Mouse (Mus musculus): ENCODE results near the gene Tpm4. TPM values are rescaled to one million over a fixed set of nuclear protein-coding genes. Genes with fewer than 3 reads are reported as not detected.
"Not testable (repeated sequence)": the region's sequence is repeated elsewhere in the genome, so short reads cannot be mapped to it uniquely, and the experiment has no call there.

Tpm4 gene
- polyA plus RNA-seq (2012; rRNA removed), result 43.9 and 55.7 TPM in 2 replicates

DNA sequence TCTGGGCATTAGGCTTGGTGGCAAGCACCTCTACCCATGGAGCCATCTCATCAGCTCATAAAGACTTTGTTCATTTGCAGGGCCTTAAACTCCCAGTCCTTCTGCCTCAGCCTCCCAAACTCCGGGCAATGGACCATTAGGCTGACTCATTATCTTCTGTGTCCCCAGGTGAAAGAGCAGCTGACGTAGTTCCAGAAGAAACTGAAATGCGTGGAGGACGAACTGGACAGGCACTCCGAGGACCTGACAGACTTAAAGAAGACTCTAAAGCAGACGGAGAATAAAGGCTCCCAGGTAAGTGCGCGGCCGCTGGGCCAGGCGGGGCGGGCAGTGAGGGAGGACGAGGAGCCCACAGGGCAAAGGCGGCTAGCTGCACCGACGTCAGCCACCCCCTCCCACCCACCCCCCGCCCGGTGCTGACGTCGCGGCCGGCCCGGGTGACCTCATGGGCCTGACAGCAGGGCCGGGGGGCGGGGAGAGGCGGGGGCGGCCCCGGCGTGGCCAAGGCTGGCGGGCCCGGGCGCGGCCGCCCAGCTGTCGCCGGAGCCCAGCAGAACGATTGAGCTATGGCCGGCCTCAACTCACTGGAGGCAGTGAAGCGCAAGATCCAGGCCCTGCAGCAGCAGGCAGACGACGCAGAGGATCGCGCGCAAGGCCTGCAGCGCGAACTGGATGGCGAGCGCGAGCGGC, at the start of gene Tpm4:
Tpm4 (plus strand) TSS at position 220 of the 690 bp plus-strand sequence.
- Histone ChIP-seq H3K4me3 (ENCODE audit: insufficient read depth, low read depth, low read length) (peak within 1 kb of the TSS; percentile 93), H3K4me1 (ENCODE audit: control insufficient read depth, insufficient read depth, low read length) (no peaks in the 10 kb centered on the region; the same call in 1 of the 2 replicates), H3K27ac (ENCODE audit: insufficient read depth, low read depth, low read length) (peak within 1 kb of the TSS; percentile 87), H3K36me3 (ENCODE audit: control insufficient read depth, insufficient read depth, low read length) (no peaks in the 10 kb centered on the region), H3K27me3 (replicated peaks; ENCODE audit: control insufficient read depth, insufficient read depth, low read length) (no peaks in the 10 kb centered on the region)
- TF ChIP-seq POLR2A (IDR thresholded peaks at IDR 0.05; ENCODE audit: low read depth, low read length) (peak; percentile 24), CTCF (conservative IDR thresholded peaks at IDR 0.05; ENCODE audit: insufficient read depth, insufficient read length, low read depth, low read length) (no peak)
- under 1% methylated on average over 47 of the region's 49 CpGs for WGBS
- peak; percentile 81 for DNase-seq

DNA sequence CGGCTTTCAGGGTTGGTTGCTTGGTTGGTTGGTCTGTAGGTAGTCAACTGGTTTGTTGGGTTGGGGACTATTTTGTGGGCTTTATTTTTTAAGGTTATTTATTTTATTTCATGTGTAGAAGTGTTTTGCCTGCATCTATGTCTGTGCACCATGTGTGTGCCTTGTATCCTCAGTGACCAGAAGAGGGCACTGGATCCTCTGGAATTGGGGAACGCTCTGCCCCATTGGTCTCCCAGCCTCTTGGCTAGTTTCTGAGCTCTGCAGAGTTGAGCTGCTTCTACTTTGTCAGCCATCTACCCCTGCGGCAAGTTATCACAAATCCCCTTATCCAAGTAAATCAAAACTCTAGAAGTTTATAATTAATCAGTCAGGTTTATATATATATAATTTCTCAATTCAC, 47.2 kb upstream of the Tpm4 start:
- 0 out of 2 replicates have a peak, but pooled peaks have one; percentile 19 for TF ChIP-seq CTCF (conservative IDR thresholded peaks at IDR 0.05; ENCODE audit: insufficient read depth, insufficient read length, low read depth, low read length)
- H3K27me3 ChIP-seq (replicated peaks; ENCODE audit: control insufficient read depth, insufficient read depth, low read length); DNase-seq; H3K36me3 ChIP-seq (ENCODE audit: control insufficient read depth, insufficient read depth, low read length); H3K27ac ChIP-seq (ENCODE audit: insufficient read depth, low read depth, low read length); H3K4me3 ChIP-seq (ENCODE audit: insufficient read depth, low read depth, low read length); H3K4me1 ChIP-seq (ENCODE audit: control insufficient read depth, insufficient read depth, low read length): not testable (repeated sequence)
- 84% methylated on average over 3 of the region's 3 CpGs for WGBS

DNA sequence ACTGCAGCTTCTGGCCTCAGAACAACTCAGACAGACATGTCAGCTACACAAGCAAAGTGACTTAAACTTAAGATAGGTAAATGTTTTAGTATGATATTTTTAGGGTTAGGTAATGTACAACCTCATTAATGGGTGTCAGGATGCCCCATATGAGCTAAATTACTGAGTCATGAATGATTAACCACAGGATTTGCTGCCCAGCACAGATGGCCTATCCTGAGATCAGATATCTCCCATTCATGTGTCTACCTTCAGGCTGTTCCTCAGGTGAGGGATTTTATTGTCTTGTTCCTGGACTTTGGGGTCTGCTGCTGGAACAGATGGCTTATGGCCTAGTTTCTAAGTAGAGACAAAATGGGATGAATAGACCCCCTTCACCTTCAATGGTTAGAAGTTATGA, 38.1 kb upstream of the Tpm4 start:
- not testable (repeated sequence) for H3K27me3 ChIP-seq (replicated peaks; ENCODE audit: control insufficient read depth, insufficient read depth, low read length); H3K4me1 ChIP-seq (ENCODE audit: control insufficient read depth, insufficient read depth, low read length); DNase-seq; H3K4me3 ChIP-seq (ENCODE audit: insufficient read depth, low read depth, low read length); H3K36me3 ChIP-seq (ENCODE audit: control insufficient read depth, insufficient read depth, low read length); H3K27ac ChIP-seq (ENCODE audit: insufficient read depth, low read depth, low read length)

GRCm38 (mm10) chr8:72099377-72100103, 35.2 kb upstream of the Tpm4 start:
- DNase-seq, result peak; percentile 47
- not testable (repeated sequence) for H3K36me3 ChIP-seq (ENCODE audit: control insufficient read depth, insufficient read depth, low read length); H3K4me3 ChIP-seq (ENCODE audit: insufficient read depth, low read depth, low read length); H3K4me1 ChIP-seq (ENCODE audit: control insufficient read depth, insufficient read depth, low read length); H3K27me3 ChIP-seq (replicated peaks; ENCODE audit: control insufficient read depth, insufficient read depth, low read length); H3K27ac ChIP-seq (ENCODE audit: insufficient read depth, low read depth, low read length)
- 57% methylated on average over 6 of the region's 7 CpGs for WGBS

DNA sequence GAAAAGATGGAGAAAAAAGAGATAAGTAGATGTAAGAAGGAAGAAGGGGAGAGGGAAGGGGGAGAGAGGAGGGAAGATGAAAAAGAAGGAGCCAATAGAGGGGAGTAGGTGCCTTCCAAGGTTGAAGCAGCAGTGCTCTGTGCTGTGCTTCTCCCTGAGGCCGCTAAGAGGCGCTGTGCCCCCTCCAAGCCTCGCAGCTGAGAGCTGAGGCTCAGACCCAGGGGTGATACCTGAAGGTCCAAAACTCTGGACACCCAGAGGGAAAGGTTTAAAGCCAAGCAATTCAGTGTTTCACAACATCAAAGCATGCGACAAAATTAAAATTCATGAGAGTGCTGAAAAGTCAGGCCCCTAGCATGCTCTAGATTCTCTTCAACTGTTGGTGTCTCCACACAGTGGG, 29.6 kb upstream of the Tpm4 start:
- no peak for DNase-seq
- Histone ChIP-seq H3K36me3 (ENCODE audit: control insufficient read depth, insufficient read depth, low read length) (no peaks in the 10 kb centered on the region), H3K4me1 (ENCODE audit: control insufficient read depth, insufficient read depth, low read length) (no peaks in the 10 kb centered on the region), H3K27me3 (replicated peaks; ENCODE audit: control insufficient read depth, insufficient read depth, low read length) (no peaks in the 10 kb centered on the region), H3K4me3 (ENCODE audit: insufficient read depth, low read depth, low read length) (no peak overlapping the region), H3K27ac (ENCODE audit: insufficient read depth, low read depth, low read length) (no peak overlapping the region)
- TF ChIP-seq POLR2A (IDR thresholded peaks at IDR 0.05; ENCODE audit: low read depth, low read length), result no peak
- TF ChIP-seq CTCF (conservative IDR thresholded peaks at IDR 0.05; ENCODE audit: insufficient read depth, insufficient read length, low read depth, low read length), result peak; percentile 66
- WGBS, result 28% methylated on average over 4 of the region's 4 CpGs

DNA sequence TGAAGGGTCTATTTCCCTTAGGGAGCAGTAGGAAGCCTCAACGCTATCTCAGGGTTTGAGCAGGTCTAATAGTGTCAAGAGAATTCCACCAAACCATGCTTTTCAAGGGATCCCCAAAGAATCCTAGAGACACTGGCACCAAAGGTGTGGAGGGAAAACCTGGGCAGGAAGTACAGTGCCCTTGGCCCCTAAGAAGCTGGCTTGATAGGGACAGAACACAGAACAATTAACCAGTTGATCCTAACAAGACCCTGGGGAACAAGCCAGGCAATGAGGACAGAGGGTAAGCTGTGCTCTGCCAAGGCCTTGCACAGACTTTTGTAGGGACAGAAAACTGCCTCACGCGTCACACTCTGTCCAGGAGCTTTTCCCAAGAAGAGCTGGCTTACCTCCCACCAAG, 28.0 kb upstream of the Tpm4 start, which contains the start of gene Olfr374:
Olfr374 (plus strand) TSS at position 301 of the 400 bp plus-strand sequence.
- H3K27me3 ChIP-seq (replicated peaks; ENCODE audit: control insufficient read depth, insufficient read depth, low read length), result no peaks in the 10 kb centered on the region
- no peak for DNase-seq
- H3K4me3 ChIP-seq (ENCODE audit: insufficient read depth, low read depth, low read length), result no peak within 1 kb of the TSS
- no peaks in the 10 kb centered on the region for H3K4me1 ChIP-seq (ENCODE audit: control insufficient read depth, insufficient read depth, low read length)
- TF ChIP-seq CTCF (conservative IDR thresholded peaks at IDR 0.05; ENCODE audit: insufficient read depth, insufficient read length, low read depth, low read length) (no peak), POLR2A (IDR thresholded peaks at IDR 0.05; ENCODE audit: low read depth, low read length) (no peak)
- WGBS, result 91% methylated on average over 3 of the region's 3 CpGs
- H3K27ac ChIP-seq (ENCODE audit: insufficient read depth, low read depth, low read length), result no peak within 1 kb of the TSS
- H3K36me3 ChIP-seq (ENCODE audit: control insufficient read depth, insufficient read depth, low read length), result no peaks in the 10 kb centered on the region

DNA sequence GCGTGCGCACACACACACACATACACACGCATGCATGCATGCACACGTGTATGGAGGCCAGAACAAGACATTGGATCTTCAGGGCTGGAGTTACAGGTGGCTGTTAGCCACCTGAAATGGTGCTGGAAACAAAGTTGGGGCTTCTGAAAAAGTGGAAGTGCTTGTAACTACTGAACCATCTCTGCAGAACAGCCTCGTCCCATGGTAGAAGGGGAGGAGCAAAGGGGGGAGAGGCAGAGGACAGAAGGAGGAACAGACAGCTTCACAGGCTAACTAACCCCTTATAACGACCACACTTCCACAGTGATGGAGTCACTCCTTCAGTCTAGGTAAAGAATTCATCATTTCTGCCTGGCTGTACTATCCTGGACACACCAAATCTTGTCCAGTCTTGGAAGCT, 23.9 kb upstream of the Tpm4 start:
- Histone ChIP-seq H3K4me3 (ENCODE audit: insufficient read depth, low read depth, low read length) (no peak overlapping the region), H3K36me3 (ENCODE audit: control insufficient read depth, insufficient read depth, low read length) (no peaks in the 10 kb centered on the region), H3K4me1 (ENCODE audit: control insufficient read depth, insufficient read depth, low read length) (no peaks in the 10 kb centered on the region), H3K27me3 (replicated peaks; ENCODE audit: control insufficient read depth, insufficient read depth, low read length) (no peaks in the 10 kb centered on the region), H3K27ac (ENCODE audit: insufficient read depth, low read depth, low read length) (no peak overlapping the region)
- no peak for DNase-seq
- 67% methylated on average over 6 of the region's 6 CpGs for WGBS
- TF ChIP-seq CTCF (conservative IDR thresholded peaks at IDR 0.05; ENCODE audit: insufficient read depth, insufficient read length, low read depth, low read length) (no peak), POLR2A (IDR thresholded peaks at IDR 0.05; ENCODE audit: low read depth, low read length) (no peak)
